Mouse (Mus musculus): ENCODE data around the gene Usp16. TPM values are rescaled to one million over a fixed set of nuclear protein-coding genes. Genes with fewer than 3 reads are reported as not detected.
A peak's percentile ranks its signal among the peaks of the same experiment; 100 is the strongest.

The Usp16 gene
- total and polyA plus RNA-seq, 3 experiments = 80.9 to 149 (median 85.6) TPM

GRCm38 (mm10) chr16:87441089-87441488 lies 13.4 kb upstream of the Usp16 start:
- Histone ChIP-seq H3K4me3 (replicated peaks in 1 of 3; ENCODE audit: low read depth in 2 of 3, low read length in 2 of 3, poor library complexity in 1 of 3) (peak overlapping the region; percentile 63 to 83 (median 76)), H3K9ac (ENCODE audit: insufficient read depth, low read depth) (peak overlapping the region; percentile 65), H3K4me2 (ENCODE audit: insufficient read depth, low read depth, poor library complexity, severe bottlenecking) (peak overlapping the region; percentile 93), H3K27me3 (replicated peaks) (no peaks in the 10 kb centered on the region), H3K27ac (ENCODE audit: insufficient read depth, low read depth) (no peak overlapping the region), H3K36me3 (replicated peaks in 1 of 2; ENCODE audit: control insufficient read depth in 1 of 2, insufficient read depth in 1 of 2, low read length in 1 of 2) (peaks cover 10 to 13% of the 10 kb centered on the region in 2 experiments), H3K4me1 (ENCODE audit: control insufficient read depth in 1 of 2, insufficient read depth in 2 of 2) (peaks cover 3 to 23% of the 10 kb centered on the region in 2 experiments; a peak in 2 of 4 replicates), H3K79me2 (replicated peaks; ENCODE audit: control insufficient read depth, extremely low read depth, insufficient read depth, poor library complexity, severe bottlenecking) (no peaks in the 10 kb centered on the region), H3K9me3 (replicated peaks; ENCODE audit: low read length) (no peaks in the 10 kb centered on the region)
- in situ Hi-C loops (cut with MboI; ENCODE audit: low pct_ligation_motif_present, low pct_unique_long_range_greater_than_20kb, low sequenced_read_pairs) = no loop called here
- dilution Hi-C loops (cut with MboI; ENCODE audit: extremely low pct_ligation_motif_present, extremely low pct_unique_long_range_greater_than_20kb, low sequenced_read_pairs) = no loop called here
- TF ChIP-seq SMC3 (IDR thresholded peaks at IDR 0.05; ENCODE audit: low read depth, low read length) = no peak
- TF ChIP-seq POLR2AphosphoS2 (IDR thresholded peaks at IDR 0.05; ENCODE audit: low read depth, low read length) = no peak
- TF ChIP-seq MAX (IDR thresholded peaks at IDR 0.05; ENCODE audit: low read length) = 0 out of 2 replicates have a peak, but pooled peaks have one; percentile 47
- TF ChIP-seq MYC (IDR thresholded peaks at IDR 0.05; ENCODE audit: low read depth, low read length) = no peak; the same call in 1 of the 2 replicates
- TF ChIP-seq MXI1 (IDR thresholded peaks at IDR 0.05; ENCODE audit: low read depth, low read length) = peak; percentile 75
- TF ChIP-seq PAX5 (IDR thresholded peaks at IDR 0.05; ENCODE audit: low read length) = no peak
- TF ChIP-seq CTCF (conservative IDR thresholded peaks at IDR 0.05 in 1 of 2, IDR thresholded peaks at IDR 0.05 in 1 of 2; ENCODE audit: low read depth in 2 of 2, low read length in 2 of 2) = peak in 1 of 2 experiments; percentile 66; a peak in 2 of 4 replicates
- DNase-seq (ENCODE audit: extremely low read depth) = peak; percentile 65

DNA sequence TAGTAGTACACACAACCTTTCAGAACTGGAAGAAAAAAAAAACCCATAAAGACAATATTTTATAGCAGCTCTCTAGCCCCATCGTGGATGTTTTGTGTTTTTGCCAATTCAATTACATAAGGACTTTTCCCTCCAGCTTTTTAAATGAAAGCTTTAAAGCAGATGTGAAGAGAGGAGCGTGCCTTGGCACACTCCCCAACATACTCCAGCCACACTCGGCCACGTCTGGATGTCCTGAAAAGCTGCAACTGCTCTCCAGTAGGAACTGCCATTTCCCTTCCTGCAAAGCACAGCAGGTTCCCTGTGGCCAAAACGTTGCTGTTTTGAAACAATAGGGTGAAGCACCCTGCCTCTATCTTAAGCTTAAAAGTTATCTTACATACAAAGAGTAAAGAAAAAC lies 12.2 kb upstream of the Usp16 start:
- Histone ChIP-seq H3K27ac (ENCODE audit: insufficient read depth, low read depth) (no peak overlapping the region), H3K9ac (ENCODE audit: insufficient read depth, low read depth) (no peak overlapping the region), H3K27me3 (replicated peaks) (no peaks in the 10 kb centered on the region), H3K4me2 (ENCODE audit: insufficient read depth, low read depth, poor library complexity, severe bottlenecking) (no peak overlapping the region), H3K4me1 (ENCODE audit: control insufficient read depth in 1 of 2, insufficient read depth in 2 of 2) (peaks cover 3 to 23% of the 10 kb centered on the region in 2 experiments; a peak in 2 of 4 replicates), H3K36me3 (replicated peaks in 1 of 2; ENCODE audit: control insufficient read depth in 1 of 2, insufficient read depth in 1 of 2, low read length in 1 of 2) (peaks cover 0 to under 1% of the 10 kb centered on the region in 2 experiments), H3K4me3 (replicated peaks in 1 of 3; ENCODE audit: low read depth in 2 of 3, low read length in 2 of 3, poor library complexity in 1 of 3) (no peak overlapping the region), H3K79me2 (replicated peaks; ENCODE audit: control insufficient read depth, extremely low read depth, insufficient read depth, poor library complexity, severe bottlenecking) (no peaks in the 10 kb centered on the region), H3K9me3 (replicated peaks; ENCODE audit: low read length) (no peaks in the 10 kb centered on the region)
- dilution Hi-C loops (cut with MboI; ENCODE audit: extremely low pct_ligation_motif_present, extremely low pct_unique_long_range_greater_than_20kb, low sequenced_read_pairs) (no loop called here), in situ Hi-C loops (cut with MboI; ENCODE audit: low pct_ligation_motif_present, low pct_unique_long_range_greater_than_20kb, low sequenced_read_pairs) (no loop called here)
- no peak for DNase-seq (ENCODE audit: extremely low read depth)
- TF ChIP-seq MAZ (IDR thresholded peaks at IDR 0.05; ENCODE audit: low read depth, low read length) (no peak), IRF4 (IDR thresholded peaks at IDR 0.05; ENCODE audit: low read depth, low read length) (no peak), PAX5 (IDR thresholded peaks at IDR 0.05; ENCODE audit: low read length) (no peak), EP300 (IDR thresholded peaks at IDR 0.05; ENCODE audit: low read length) (no peak), CHD1 (IDR thresholded peaks at IDR 0.05; ENCODE audit: low read depth, low read length) (no peak), MEF2A (IDR thresholded peaks at IDR 0.05; ENCODE audit: borderline replicate concordance, low read depth, low read length) (no peak), TBP (conservative IDR thresholded peaks at IDR 0.05; ENCODE audit: low read depth, low read length) (no peak), POLR2A (IDR thresholded peaks at IDR 0.05; ENCODE audit: low read depth, low read length) (no peak), CTCF (conservative IDR thresholded peaks at IDR 0.05 in 1 of 2, IDR thresholded peaks at IDR 0.05 in 1 of 2; ENCODE audit: low read depth in 2 of 2, low read length in 2 of 2) (no peak), MYC (IDR thresholded peaks at IDR 0.05; ENCODE audit: low read depth, low read length) (no peak)

- no peak overlapping the region for H3K9ac ChIP-seq (ENCODE audit: insufficient read depth, low read depth)
- H3K4me1 ChIP-seq (ENCODE audit: control insufficient read depth in 1 of 2, insufficient read depth in 2 of 2) = peaks cover 3 to 20% of the 10 kb centered on the region in 2 experiments; a peak in 2 of 4 replicates
- in situ Hi-C loops (cut with MboI; ENCODE audit: low pct_ligation_motif_present, low pct_unique_long_range_greater_than_20kb, low sequenced_read_pairs) (no loop called here), dilution Hi-C loops (cut with MboI; ENCODE audit: extremely low pct_ligation_motif_present, extremely low pct_unique_long_range_greater_than_20kb, low sequenced_read_pairs) (no loop called here)
- H3K4me2 ChIP-seq (ENCODE audit: insufficient read depth, low read depth, poor library complexity, severe bottlenecking) = no peak overlapping the region
- no peak overlapping the region for H3K27ac ChIP-seq (ENCODE audit: insufficient read depth, low read depth)
- no peak for DNase-seq (ENCODE audit: extremely low read depth)
- no peak overlapping the region for H3K4me3 ChIP-seq (replicated peaks in 1 of 3; ENCODE audit: low read depth in 2 of 3, low read length in 2 of 3, poor library complexity in 1 of 3)
- H3K36me3 ChIP-seq (replicated peaks in 1 of 2; ENCODE audit: control insufficient read depth in 1 of 2, insufficient read depth in 1 of 2, low read length in 1 of 2) = no peaks in the 10 kb centered on the region
- no peaks in the 10 kb centered on the region for H3K27me3 ChIP-seq (replicated peaks)
- TF ChIP-seq EP300 (IDR thresholded peaks at IDR 0.05; ENCODE audit: low read length) = no peak
- no peak for TF ChIP-seq NRF1 (IDR thresholded peaks at IDR 0.05; ENCODE audit: low read depth, low read length)
- TF ChIP-seq TCF12 (IDR thresholded peaks at IDR 0.05; ENCODE audit: low read depth, low read length) = no peak
- no peak for TF ChIP-seq CTCF (conservative IDR thresholded peaks at IDR 0.05 in 1 of 2, IDR thresholded peaks at IDR 0.05 in 1 of 2; ENCODE audit: low read depth in 2 of 2, low read length in 2 of 2)
- TF ChIP-seq MAX (IDR thresholded peaks at IDR 0.05; ENCODE audit: low read length) = no peak
- no peak for TF ChIP-seq MYC (IDR thresholded peaks at IDR 0.05; ENCODE audit: low read depth, low read length)
- TF ChIP-seq MAFK (IDR thresholded peaks at IDR 0.05; ENCODE audit: insufficient replicate concordance, low read length) = no peak
- no peaks in the 10 kb centered on the region for H3K79me2 ChIP-seq (replicated peaks; ENCODE audit: control insufficient read depth, extremely low read depth, insufficient read depth, poor library complexity, severe bottlenecking)
- H3K9me3 ChIP-seq (replicated peaks; ENCODE audit: low read length) = no peaks in the 10 kb centered on the region
These were observed 11.3 kb upstream of the Usp16 start for GRCm38 (mm10) chr16:87443245-87443644.
